Mouse (Mus musculus) gastrocnemius, adult 2 months (tissue): ENCODE results near the gene Spg7. TPM values are rescaled to one million over a fixed set of nuclear protein-coding genes. Genes with fewer than 3 reads are reported as not detected.
"Not testable (repeated sequence)": the region's sequence is repeated elsewhere in the genome, so short reads cannot be mapped to it uniquely, and the experiment has no call there.

Experiments
- DNase-seq: peaks from one replicate; pipeline ENCODE4 v3.0.0; 2022
- H3K27ac ChIP-seq: fragments of 200-600 bp; 2 replicates; pipeline ENCODE4 v1.8.1; 2022; ENCODE audit warnings: mild to moderate bottlenecking
- H3K4me3 ChIP-seq: fragments of 200-600 bp; 2 replicates; pipeline ENCODE4 v1.8.1; 2022; ENCODE audit warnings: mild to moderate bottlenecking, moderate library complexity
- CTCF ChIP-seq: fragments of 200-600 bp; IDR thresholded peaks from 2 replicates; pipeline ENCODE4 v1.8.1; 2022; ENCODE audit warnings: antibody characterized with exemption, mild to moderate bottlenecking, moderate library complexity
- intact Hi-C: fragments of 180-260 bp; cut with DNase I; formaldehyde crosslinking; loops from one replicate; pipeline ENCODE4 v1.15.1; 2025
- long read RNA-seq, 2 experiments: library from polyadenylated mRNA; stranded (forward); transcript quantifications; one replicate each; pipeline ENCODE4 v2.0.0; 2021
- total RNA-seq, 2 experiments: library from RNA; stranded (reverse); gene quantifications; 2 replicates each; pipeline ENCODE4 v1.2.3; 2021

The Spg7 gene
- 10 to 100 TPM; 67.4 to 74.9 TPM for total RNA-seq
- long read RNA-seq, experiment 1, transcript Spg7-209 (17 exons, 2,896 nt), result major isoform, 194 of 235 reads
- long read RNA-seq, experiment 1, partial matches to known transcripts, result 8 of 235 reads
- long read RNA-seq, experiment 1, other reads (novel, unspliced or antisense), result 33 of 235 reads
- long read RNA-seq, experiment 2, transcript Spg7-209 (17 exons, 2,896 nt), result major isoform, 194 of 231 reads
- long read RNA-seq, experiment 2, partial matches to known transcripts, result 12 of 231 reads
- long read RNA-seq, experiment 2, other reads (novel, unspliced or antisense), result 25 of 231 reads

GRCm38 (mm10) chr8:123062721-123063120 lies at the start of gene Spg7:
TSS of gene Spg7 (plus strand) at chr8:123062942.
- intact Hi-C loops, result no loop called here
- H3K4me3 ChIP-seq, result no peak within 1 kb of the TSS; the same call in 1 of the 2 replicates
- no peak for TF ChIP-seq CTCF
- DNase-seq, result no peak
- no peak within 1 kb of the TSS; the same call in 1 of the 2 replicates for H3K27ac ChIP-seq

DNA sequence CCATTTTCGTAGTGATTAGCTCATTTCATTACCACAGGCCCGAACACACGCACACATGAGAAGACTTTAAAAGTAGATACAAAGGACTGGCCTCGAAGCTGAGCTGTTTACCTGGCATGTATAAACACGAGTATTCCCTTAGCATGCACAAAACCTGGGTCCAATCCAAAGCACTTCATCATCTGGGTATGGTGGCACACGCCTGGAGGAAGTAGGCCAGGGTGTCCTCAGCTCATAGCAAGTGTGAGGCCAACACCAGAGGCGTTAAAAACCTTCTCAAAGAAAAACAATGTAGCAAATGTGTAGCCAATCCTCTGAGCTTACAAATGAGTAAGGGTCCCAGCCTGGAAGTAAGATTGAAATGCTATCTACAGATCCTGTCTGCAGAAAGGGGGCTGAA lies 48.3 kb upstream of the Spg7 start:
- intact Hi-C loops, result no loop called here
- DNase-seq, result peak; percentile 74
- peak overlapping the region; percentile 80 for H3K27ac ChIP-seq
- H3K4me3 ChIP-seq, result no peak overlapping the region
- TF ChIP-seq CTCF, result no peak

DNA sequence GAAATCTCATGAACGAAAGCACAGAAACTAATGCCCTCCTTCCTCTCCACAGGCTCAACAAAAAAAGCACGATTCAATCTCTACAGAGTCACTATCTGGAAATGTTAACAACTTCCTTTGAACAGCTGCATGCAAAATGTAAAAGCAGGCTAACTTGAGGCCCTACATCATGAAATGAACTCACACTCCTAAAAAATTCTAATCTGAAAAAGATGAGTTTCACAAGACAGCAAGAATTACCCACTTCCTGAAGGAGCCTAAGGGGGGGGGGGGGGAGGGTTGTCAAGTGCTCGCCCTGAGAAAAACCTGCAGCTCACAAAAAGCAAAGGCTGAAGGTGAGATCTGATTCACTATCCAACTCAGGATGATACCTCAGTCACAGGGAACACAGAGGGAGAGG lies 47.7 kb upstream of the Spg7 start:
- H3K4me3 ChIP-seq, result no peak overlapping the region
- intact Hi-C loops, result no loop called here
- H3K27ac ChIP-seq, result peak overlapping the region; percentile 80
- no peak for TF ChIP-seq CTCF
- no peak for DNase-seq

DNA sequence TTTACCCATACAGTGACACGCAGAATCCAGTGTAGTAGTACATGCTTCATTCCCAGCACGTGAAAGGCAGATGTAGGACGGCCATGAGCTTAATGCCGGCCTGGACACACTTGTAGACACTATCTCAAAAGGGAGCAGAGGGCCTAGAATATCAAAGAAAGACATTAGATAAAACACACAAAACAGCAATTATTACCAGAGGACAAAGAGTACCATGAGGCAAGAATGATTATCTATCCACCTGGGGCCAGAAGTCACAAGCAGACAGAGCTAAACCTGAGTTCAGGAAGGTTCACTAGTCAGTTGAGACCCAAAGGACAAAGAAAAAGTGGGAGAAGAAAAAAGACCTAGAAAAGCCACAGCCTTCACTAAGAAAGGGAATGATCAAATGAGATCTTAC lies 45.6 kb upstream of the Spg7 start:
- Histone ChIP-seq H3K27ac (peak overlapping the region; percentile 80), H3K4me3 (no peak overlapping the region)
- intact Hi-C loops, result no loop called here
- no peak for DNase-seq
- no peak for TF ChIP-seq CTCF

DNA sequence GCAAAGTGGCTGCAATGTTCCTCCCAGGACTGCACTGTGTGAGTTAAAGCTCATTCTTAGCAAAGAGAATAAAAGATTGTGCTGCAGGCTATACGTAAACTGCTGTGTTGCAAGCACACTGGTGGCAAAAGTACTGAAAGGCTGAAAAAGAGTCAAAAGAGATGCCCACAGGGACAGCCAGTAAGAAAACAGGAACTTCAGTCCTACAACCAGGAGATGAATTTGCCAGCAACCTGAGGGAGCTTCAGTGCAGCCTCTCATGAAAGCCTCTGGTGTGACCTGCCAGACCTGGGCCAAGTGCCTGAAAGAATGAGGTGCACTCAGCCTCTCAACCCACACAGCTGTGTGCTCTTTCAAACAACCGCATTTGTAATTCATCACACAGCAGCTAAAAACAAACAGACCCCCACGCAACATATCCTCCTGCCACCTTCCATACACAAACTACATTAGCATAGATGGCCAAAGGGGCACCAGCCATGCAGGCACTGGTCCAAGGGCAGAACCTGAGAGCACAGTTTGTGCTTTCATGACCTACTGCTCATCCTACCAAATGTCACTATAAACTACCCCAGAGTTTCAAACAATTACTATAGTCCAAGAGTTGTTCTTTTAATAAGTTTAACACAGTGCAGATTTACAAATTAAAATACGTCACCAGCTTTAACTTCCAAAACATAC lies 44.1 kb upstream of the Spg7 start:
- DNase-seq, result peak; percentile 74
- H3K4me3 ChIP-seq, result no peak overlapping the region
- peak overlapping the region; percentile 70 for H3K27ac ChIP-seq
- TF ChIP-seq CTCF, result no peak
- intact Hi-C loops, result no loop called here

DNA sequence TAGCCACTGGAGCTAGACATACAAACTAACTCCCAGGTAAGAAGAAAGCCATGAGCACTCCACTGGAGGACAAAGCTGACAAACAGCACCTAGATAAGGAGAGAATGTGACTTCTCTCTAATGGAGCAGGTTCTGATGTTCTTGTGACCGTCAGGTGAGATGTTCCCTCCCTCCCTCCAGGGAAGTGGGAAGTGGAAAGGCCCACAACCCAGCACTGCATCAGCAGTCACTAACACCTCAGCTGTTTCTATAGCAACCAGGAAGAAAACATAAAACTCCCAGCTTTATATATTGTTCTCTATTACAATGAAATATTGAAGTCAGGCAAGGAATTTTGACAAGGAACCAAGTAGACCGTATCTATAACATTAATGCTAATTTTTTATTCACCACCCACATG lies 42.7 kb upstream of the Spg7 start:
- DNase-seq, result no peak
- intact Hi-C loops, result no loop called here
- TF ChIP-seq CTCF, result no peak
- H3K4me3 ChIP-seq, result no peak overlapping the region
- H3K27ac ChIP-seq, result no peak overlapping the region

GRCm38 (mm10) chr8:123020859-123021258 lies 41.9 kb upstream of the Spg7 start:
- TF ChIP-seq CTCF, result no peak

GRCm38 (mm10) chr8:123021259-123021658 lies 41.5 kb upstream of the Spg7 start:
- no peak for TF ChIP-seq CTCF
- intact Hi-C loops, result no loop called here
- H3K27ac ChIP-seq, result peak overlapping the region; percentile 69
- H3K4me3 ChIP-seq, result no peak overlapping the region
- DNase-seq, result peak; percentile 42

More at GRCm38 (mm10) chr8:123020859-123021258, 41.9 kb upstream of the Spg7 start:
- no peak overlapping the region for H3K4me3 ChIP-seq
- no peak for DNase-seq
- peak overlapping the region; percentile 69 for H3K27ac ChIP-seq
- intact Hi-C loops, result no loop called here

DNA sequence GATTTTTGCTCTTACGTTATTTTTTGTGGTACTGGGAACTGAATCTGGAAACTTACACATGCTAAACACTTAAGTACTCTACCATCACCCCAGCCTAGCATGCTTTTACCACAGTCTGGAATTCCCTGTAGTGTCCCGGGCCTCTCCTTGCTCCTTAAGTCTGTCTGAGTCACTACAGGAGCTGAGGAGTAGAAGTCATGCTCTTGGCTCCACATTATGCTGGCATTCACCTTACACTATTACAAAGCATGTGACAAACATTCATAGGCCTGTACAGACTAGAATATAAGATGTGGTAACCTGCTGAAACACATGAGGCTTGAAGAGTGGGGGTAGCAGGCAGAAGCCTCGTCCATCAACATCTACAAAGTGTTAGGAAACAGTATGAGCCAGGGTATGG lies 40.0 kb upstream of the Spg7 start:
- intact Hi-C loops, result no loop called here
- no peak for DNase-seq
- H3K4me3 ChIP-seq, result no peak overlapping the region
- TF ChIP-seq CTCF, result no peak
- peak overlapping the region; percentile 75 for H3K27ac ChIP-seq

DNA sequence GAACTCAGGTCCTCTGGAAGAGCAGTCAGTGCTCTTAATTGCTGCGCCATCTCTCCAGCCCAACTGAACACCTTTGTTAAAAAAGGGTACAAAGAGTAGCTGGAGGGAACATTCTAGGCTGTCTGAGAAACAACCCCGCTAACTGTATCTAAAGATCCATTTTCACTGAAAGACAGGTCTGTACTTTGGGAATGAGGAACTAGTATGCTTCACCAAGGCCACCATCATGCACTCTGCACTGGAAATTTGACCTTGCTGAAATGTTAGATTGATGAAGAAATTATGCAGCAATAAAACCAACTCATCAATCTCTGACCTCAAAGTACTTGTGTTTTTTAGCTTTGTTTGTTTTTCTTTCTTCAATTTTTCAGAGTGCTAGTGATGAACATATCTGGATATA lies 38.5 kb upstream of the Spg7 start:
- no peak for DNase-seq
- Histone ChIP-seq H3K4me3 (no peak overlapping the region), H3K27ac (no peak overlapping the region)
- no peak for TF ChIP-seq CTCF
- intact Hi-C loops, result no loop called here

GRCm38 (mm10) chr8:123025951-123026351 lies 36.8 kb upstream of the Spg7 start:
- intact Hi-C loops, result no loop called here
- DNase-seq, result no peak
- no peak for TF ChIP-seq CTCF
- Histone ChIP-seq H3K4me3 (no peak overlapping the region), H3K27ac (no peak overlapping the region)

- TF ChIP-seq CTCF, result no peak
- DNase-seq, result no peak
- H3K4me3 ChIP-seq, result no peak overlapping the region
- no peak overlapping the region for H3K27ac ChIP-seq
- intact Hi-C loops, result no loop called here
These were observed 35.0 kb upstream of the Spg7 start for GRCm38 (mm10) chr8:123027786-123028185.

DNA sequence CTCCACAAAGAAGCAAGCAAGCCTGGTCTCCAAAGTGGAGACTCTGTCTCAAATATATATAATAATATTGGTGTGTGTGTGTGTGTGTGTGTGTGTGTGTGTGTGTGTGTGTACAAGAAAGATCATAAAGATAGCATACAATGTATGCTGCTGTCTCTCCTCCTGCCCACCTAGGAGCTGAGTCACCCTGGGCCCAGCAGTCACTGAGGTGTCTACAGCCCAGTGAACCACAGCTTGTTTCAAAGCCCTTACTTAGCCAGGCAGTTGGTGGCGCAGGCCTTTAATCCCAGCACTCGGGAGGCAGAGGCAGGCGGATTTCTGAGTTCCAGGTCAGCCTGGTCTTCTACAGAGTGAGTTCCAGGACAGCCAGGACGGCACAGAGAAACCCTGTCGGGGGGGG lies 32.7 kb upstream of the Spg7 start:
- intact Hi-C loops, H3K4me3 ChIP-seq, DNase-seq: not testable (repeated sequence)
- H3K27ac ChIP-seq, result 0 out of 2 replicates have a peak overlapping the region, but pooled peaks have one; percentile 8
